ENCODE assay signal across 21 mouse cellular contexts in the genomic region with DNA sequence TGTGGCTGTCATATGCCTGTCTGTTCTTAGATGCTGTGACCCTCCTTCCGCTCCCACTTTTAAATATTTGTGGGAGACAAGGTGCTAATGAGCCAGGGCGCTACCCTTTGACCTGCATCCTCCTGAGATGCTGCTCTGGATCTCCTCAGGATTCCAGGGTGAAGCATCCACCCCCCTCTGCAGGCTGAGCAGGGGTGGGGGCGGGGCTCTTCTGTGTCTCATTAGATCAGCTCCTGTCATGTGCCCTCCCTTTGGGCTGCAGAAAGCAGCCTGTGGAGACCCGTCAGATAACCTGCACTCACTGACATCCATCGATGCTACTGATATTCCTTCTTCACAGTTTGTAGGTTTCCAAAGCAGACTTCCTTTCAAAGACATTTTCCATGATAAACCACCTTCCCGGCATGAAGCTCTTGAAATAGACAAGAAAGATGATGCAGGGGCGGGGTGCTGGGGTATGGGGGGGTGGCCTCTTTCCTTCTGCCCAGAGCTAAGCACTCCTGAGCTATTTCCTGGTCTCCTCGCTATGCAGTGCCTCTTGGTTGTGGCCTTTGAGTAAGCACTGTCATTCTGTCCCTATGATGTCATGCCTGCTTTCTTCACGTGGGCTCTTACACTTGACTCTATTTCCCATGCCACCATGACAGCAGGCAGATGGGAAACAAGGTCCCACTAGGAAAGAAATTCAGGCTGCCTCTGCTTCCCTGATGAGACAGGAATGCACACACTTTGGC.
DNase-seq lines count a peak whose midpoint lies in the region; ATAC-seq lines count a peak whose summit lies in the region.
"Had no signal": no experiment of that assay in that cellular context is flagged by ENCODE, and none has a peak within 500 bp of the region (broad histone marks: within the 10 kb centered on the region; RNA-seq: fewer than 3 reads in every experiment).

No protein-coding gene starts in this region.

- no peak overlapping the region for H3K27ac ChIP-seq in forebrain, embryonic 15.5 days (replicated peaks)
- H3K27ac ChIP-seq in forebrain, embryonic 10.5 days: no peak overlapping the region
- no peak overlapping the region for H3K27ac ChIP-seq in limb, embryonic 12.5 days
- no peak overlapping the region for H3K27ac ChIP-seq in limb, embryonic 10.5 days
- H3K27ac ChIP-seq in embryonic facial prominence, embryonic 15.5 days (replicated peaks): no peak overlapping the region
- H3K27ac ChIP-seq: forebrain, embryonic 12.5 days; liver, embryonic 14.5 days had no signal

- H3K36me3 ChIP-seq in forebrain, embryonic 15.5 days: no peaks in the 10 kb centered on the region
- H3K36me3 ChIP-seq in forebrain, embryonic 10.5 days (replicated peaks): no peaks in the 10 kb centered on the region
- H3K36me3 ChIP-seq in limb, embryonic 12.5 days: no peaks in the 10 kb centered on the region
- H3K36me3 ChIP-seq in limb, embryonic 10.5 days: no peaks in the 10 kb centered on the region
- H3K36me3 ChIP-seq in embryonic facial prominence, embryonic 15.5 days: no peaks in the 10 kb centered on the region
- H3K36me3 ChIP-seq: forebrain, embryonic 12.5 days; heart, embryonic 12.5 days had no signal

- no peak overlapping the region for H3K9ac ChIP-seq in forebrain, embryonic 15.5 days (replicated peaks)
- 0 out of 2 replicates have a peak overlapping the region, but pooled peaks have one; percentile 23 for H3K9ac ChIP-seq in limb, embryonic 12.5 days (replicated peaks)
- H3K9ac ChIP-seq in embryonic facial prominence, embryonic 15.5 days: no peak overlapping the region
- H3K9ac ChIP-seq: forebrain, embryonic 12.5 days; heart, embryonic 12.5 days; liver, embryonic 14.5 days had no signal

- ATAC-seq in forebrain, embryonic 15.5 days (replicated peaks): 0 out of 2 replicates have a peak, but pooled peaks have one; percentile 55
- no peak for ATAC-seq in limb, embryonic 12.5 days (ENCODE audit: insufficient number of reproducible peaks, insufficient read depth, low FRiP score, low TSS enrichment, low read depth)
- 0 out of 2 replicates have a peak, but pooled peaks have one; percentile 16 for ATAC-seq in embryonic facial prominence, embryonic 15.5 days (ENCODE audit: insufficient number of reproducible peaks, low FRiP score, low TSS enrichment, low read depth)
- ATAC-seq: intestine, embryonic 16.5 days had no signal

- no peaks in the 10 kb centered on the region for H3K9me3 ChIP-seq in forebrain, embryonic 15.5 days
- H3K9me3 ChIP-seq in forebrain, embryonic 10.5 days: no peaks in the 10 kb centered on the region
- H3K9me3 ChIP-seq in limb, embryonic 12.5 days: no peaks in the 10 kb centered on the region
- no peaks in the 10 kb centered on the region for H3K9me3 ChIP-seq in limb, embryonic 10.5 days (replicated peaks)
- no peaks in the 10 kb centered on the region for H3K9me3 ChIP-seq in embryonic facial prominence, embryonic 15.5 days (replicated peaks)
- H3K9me3 ChIP-seq: forebrain, embryonic 12.5 days; heart, embryonic 12.5 days had no signal

- H3K4me1 ChIP-seq in forebrain, embryonic 15.5 days: peaks cover 37% of the 10 kb centered on the region
- peaks cover 34% of the 10 kb centered on the region for H3K4me1 ChIP-seq in forebrain, embryonic 10.5 days
- H3K4me1 ChIP-seq in limb, embryonic 12.5 days (replicated peaks): peaks cover 23% of the 10 kb centered on the region
- H3K4me1 ChIP-seq in limb, embryonic 10.5 days: peaks cover 12% of the 10 kb centered on the region
- H3K4me1 ChIP-seq in embryonic facial prominence, embryonic 15.5 days: peaks cover 9% of the 10 kb centered on the region; the same call in 1 of the 2 replicates
- H3K4me1 ChIP-seq: heart, embryonic 12.5 days; megakaryocyte, embryonic 14.5 days had no signal

- 62% methylated on average over 9 of the region's 9 CpGs for WGBS in forebrain, embryonic 15.5 days
- WGBS in forebrain, embryonic 10.5 days: 54% methylated on average over 9 of the region's 9 CpGs
- 48% methylated on average over 9 of the region's 9 CpGs for WGBS in limb, embryonic 12.5 days
- 43% methylated on average over 9 of the region's 9 CpGs for WGBS in limb, embryonic 10.5 days
- WGBS in embryonic facial prominence, embryonic 15.5 days: 57% methylated on average over 9 of the region's 9 CpGs

- DNase-seq in forebrain, embryonic 10.5 days (ENCODE audit: extremely low spot score, low spot score): no peak
- DNase-seq in limb, embryonic 10.5 days (ENCODE audit: low spot score): no peak
- peak; percentile 35 for DNase-seq in retina, embryonic 14.5 days (ENCODE audit: low spot score)
- DNase-seq in thymus, postnatal 0 days (ENCODE audit: low spot score): no peak
- DNase-seq: adrenal gland, adult 8-10 months; B cell, adult 2 months; cerebellum, adult 11 months; cerebellum, postnatal 36 days; layer of hippocampus, postnatal 36 days; left cerebral cortex, postnatal 4 days; lung, postnatal 10 days; thymus, postnatal 36 days had no signal

- no peaks in the 10 kb centered on the region for H3K27me3 ChIP-seq in forebrain, embryonic 15.5 days
- H3K27me3 ChIP-seq in forebrain, embryonic 10.5 days (ENCODE audit: poor library complexity, severe bottlenecking): peaks cover 14% of the 10 kb centered on the region; the same call in 1 of the 2 replicates
- no peaks in the 10 kb centered on the region for H3K27me3 ChIP-seq in limb, embryonic 12.5 days
- H3K27me3 ChIP-seq in limb, embryonic 10.5 days (ENCODE audit: low read depth, poor library complexity, severe bottlenecking): no peaks in the 10 kb centered on the region
- no peaks in the 10 kb centered on the region for H3K27me3 ChIP-seq in embryonic facial prominence, embryonic 15.5 days
- H3K27me3 ChIP-seq: forebrain, embryonic 12.5 days; heart, embryonic 12.5 days; megakaryocyte, embryonic 14.5 days had no signal

- H3K4me2 ChIP-seq in forebrain, embryonic 15.5 days (replicated peaks): no peak overlapping the region
- no peak overlapping the region for H3K4me2 ChIP-seq in limb, embryonic 12.5 days
- H3K4me2 ChIP-seq in embryonic facial prominence, embryonic 15.5 days (replicated peaks): no peak overlapping the region
- H3K4me2 ChIP-seq: forebrain, embryonic 12.5 days; heart, embryonic 12.5 days had no signal

- H3K4me3 ChIP-seq in forebrain, embryonic 15.5 days: no peak overlapping the region
- no peak overlapping the region for H3K4me3 ChIP-seq in forebrain, embryonic 10.5 days
- no peak overlapping the region for H3K4me3 ChIP-seq in limb, embryonic 12.5 days (replicated peaks)
- no peak overlapping the region for H3K4me3 ChIP-seq in limb, embryonic 10.5 days
- H3K4me3 ChIP-seq in embryonic facial prominence, embryonic 15.5 days (replicated peaks): no peak overlapping the region
- H3K4me3 ChIP-seq: forebrain, embryonic 12.5 days; heart, embryonic 12.5 days; megakaryocyte, embryonic 14.5 days; myocyte had no signal
